Mouse (Mus musculus): ENCODE data around the gene Fam53b.

DNA sequence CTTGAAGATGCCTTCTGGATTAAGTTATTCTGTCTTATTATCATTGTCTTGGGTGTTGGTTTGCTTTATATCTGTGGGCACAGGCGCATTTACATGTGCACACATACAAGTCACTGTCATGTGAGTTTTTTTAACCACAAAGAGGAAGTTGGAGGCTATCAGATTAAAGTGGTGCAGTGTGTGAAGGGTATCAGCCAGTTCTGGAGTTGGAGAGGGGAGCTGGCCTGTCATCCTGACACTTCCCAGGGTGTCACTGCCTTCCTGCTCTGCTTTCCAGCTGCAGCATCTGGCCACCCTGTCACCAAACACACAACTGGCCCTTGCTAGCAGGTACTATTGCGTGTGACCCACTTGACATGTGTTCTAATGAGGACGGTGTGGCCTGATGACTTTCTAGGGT lies 127.2 kb downstream of the Fam53b start:
- TF ChIP-seq ZC3H11A (IDR thresholded peaks at IDR 0.05; ENCODE audit: borderline replicate concordance, low read depth, low read length) (no peak), CHD2 (IDR thresholded peaks at IDR 0.05; ENCODE audit: low read depth, low read length) (no peak), ZNF384 (IDR thresholded peaks at IDR 0.05; ENCODE audit: low read depth, low read length) (no peak)
